Mouse (Mus musculus) liver, embryonic 14.5 days (tissue): ENCODE results near the gene Gbf1.

ENCODE experiments used
- CTCF ChIP-seq: IDR thresholded peaks from 2 replicates; pipeline ENCODE4 v1.5.1; 2016; ENCODE audit warnings: antibody characterized with exemption, low read depth, control low read depth
- EP300 ChIP-seq: IDR thresholded peaks from 2 replicates; pipeline ENCODE4 v1.6.1; 2016; ENCODE audit warnings: antibody characterized with exemption, low read depth

DNA sequence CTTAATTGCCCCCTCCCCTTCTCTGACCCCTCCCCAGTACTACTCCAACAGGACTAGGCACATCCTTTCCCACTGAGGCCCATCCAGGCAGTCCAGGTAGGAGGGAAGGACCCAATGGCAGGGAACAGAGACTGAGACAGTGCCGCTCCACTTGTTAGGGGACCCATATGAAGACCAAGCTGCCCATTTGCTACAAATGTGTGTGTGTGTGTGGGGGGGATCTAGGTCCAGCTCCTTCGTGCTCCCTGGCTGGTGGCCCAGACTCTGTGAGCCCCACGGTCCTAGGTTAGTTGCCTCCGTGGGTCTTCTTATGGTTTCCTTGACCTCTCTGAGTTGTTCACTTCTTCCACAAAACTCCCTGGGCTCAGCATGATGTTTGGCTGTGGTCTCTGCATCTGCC lies 26.0 kb upstream of the Gbf1 start:
- no peak for TF ChIP-seq EP300
- TF ChIP-seq CTCF, result no peak
